9 mouse cellular contexts compared by ENCODE assay signal in the genomic region with DNA sequence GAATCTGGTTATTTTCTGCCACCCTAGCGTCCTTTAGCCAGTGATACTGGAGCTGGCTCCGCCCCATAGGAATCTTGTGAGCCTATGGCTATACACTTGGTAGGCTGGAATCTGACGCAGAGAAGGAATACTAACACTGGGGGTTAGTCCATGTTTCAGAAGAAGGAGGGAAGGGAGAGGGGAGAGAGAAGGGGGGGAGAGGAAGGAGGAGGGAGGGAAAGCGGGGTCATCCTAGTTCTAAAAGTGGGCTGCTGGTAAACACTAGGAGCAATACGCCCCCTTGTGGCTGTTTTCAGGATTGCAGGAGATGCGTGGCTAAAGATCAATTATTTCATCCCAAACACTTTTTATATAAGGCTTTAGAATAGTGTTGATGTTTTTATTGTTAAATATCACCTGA. TPM values are rescaled to one million over a fixed set of nuclear protein-coding genes. Genes with fewer than 3 reads are reported as not detected.
A peak's percentile ranks its signal among the peaks of the same experiment; 100 is the strongest.
DNase-seq lines count a peak whose midpoint lies in the region; ATAC-seq and TF ChIP-seq lines count a peak whose summit lies in the region.
"Had no signal": no experiment of that assay in that cellular context is flagged by ENCODE, and none has a peak within 500 bp of the region (broad histone marks: within the 10 kb centered on the region; RNA-seq: fewer than 3 reads in every experiment).

No protein-coding gene starts in this region.

- peak; percentile 70 for ATAC-seq in frontal cortex, adult (ENCODE audit: low TSS enrichment)
- ATAC-seq in kidney, embryonic 15.5 days (replicated peaks; ENCODE audit: low FRiP score): no peak
- peak; percentile 58; the same call in 1 of the 2 replicates for ATAC-seq in neural tube, embryonic 14.5 days (ENCODE audit: low read depth)

- DNase-seq in urinary bladder, postnatal 25 days (ENCODE audit: low spot score): peak; percentile 51
- no peak for DNase-seq in urinary bladder, postnatal 10 days (ENCODE audit: low spot score)
- peak; percentile 10 for DNase-seq in cerebellum, adult 9-11 months
- DNase-seq in liver, adult 2 months (ENCODE audit: extremely low read depth, low read depth, low spot score): peak; percentile 33
- no peak for DNase-seq in ovary, postnatal 10 days (ENCODE audit: low spot score)

- WGBS in kidney, embryonic 15.5 days: 17% methylated on average over 6 of the region's 6 CpGs
- 20% methylated on average over 6 of the region's 6 CpGs for WGBS in liver, adult 2 months
- 20% methylated on average over 6 of the region's 6 CpGs for WGBS in neural tube, embryonic 14.5 days

- no peaks in the 10 kb centered on the region for H3K9me3 ChIP-seq in kidney, embryonic 15.5 days (replicated peaks)
- no peaks in the 10 kb centered on the region for H3K9me3 ChIP-seq in neural tube, embryonic 14.5 days (ENCODE audit: control insufficient read depth, low read length)
- H3K9me3 ChIP-seq: stomach, embryonic 15.5 days had no signal

- peaks cover 5% of the 10 kb centered on the region; the same call in 1 of the 2 replicates for H3K4me1 ChIP-seq in kidney, embryonic 15.5 days
- H3K4me1 ChIP-seq in liver, adult 2 months (ENCODE audit: control insufficient read depth, insufficient read depth, low read length): peaks cover 2% of the 10 kb centered on the region; the same call in 1 of the 2 replicates
- no peaks in the 10 kb centered on the region for H3K4me1 ChIP-seq in neural tube, embryonic 14.5 days (ENCODE audit: control insufficient read depth, insufficient read depth, low read length)
- H3K4me1 ChIP-seq: stomach, embryonic 15.5 days had no signal

- H3K27me3 ChIP-seq in kidney, embryonic 15.5 days: no peaks in the 10 kb centered on the region
- H3K27me3 ChIP-seq in liver, adult 2 months (ENCODE audit: control insufficient read depth, insufficient read depth, low read length): no peaks in the 10 kb centered on the region
- no peaks in the 10 kb centered on the region for H3K27me3 ChIP-seq in neural tube, embryonic 14.5 days (ENCODE audit: control insufficient read depth, insufficient read depth, low read length)
- H3K27me3 ChIP-seq: stomach, embryonic 15.5 days had no signal

- peak; percentile 58 for TF ChIP-seq CTCF in liver, adult 2 months (IDR thresholded peaks at IDR 0.05; ENCODE audit: low read depth, low read length)

- peak overlapping the region; percentile 36 for H3K4me2 ChIP-seq in kidney, embryonic 15.5 days
- no peak overlapping the region for H3K4me2 ChIP-seq in neural tube, embryonic 14.5 days (ENCODE audit: low read depth, low read length)
- H3K4me2 ChIP-seq: stomach, embryonic 15.5 days had no signal

- no peak overlapping the region for H3K9ac ChIP-seq in kidney, embryonic 15.5 days
- no peak overlapping the region for H3K9ac ChIP-seq in liver, adult 2 months (ENCODE audit: low read depth, low read length)
- H3K9ac ChIP-seq in neural tube, embryonic 14.5 days (replicated peaks; ENCODE audit: low read depth, low read length): no peak overlapping the region
- H3K9ac ChIP-seq: stomach, embryonic 15.5 days had no signal

- H3K79me2 ChIP-seq in liver, adult 2 months (ENCODE audit: control insufficient read depth, insufficient read depth, low read length): no peaks in the 10 kb centered on the region

- H3K4me3 ChIP-seq in kidney, embryonic 15.5 days (replicated peaks): no peak overlapping the region
- no peak overlapping the region for H3K4me3 ChIP-seq in liver, adult 2 months (ENCODE audit: insufficient read depth, low read depth, low read length)
- H3K4me3 ChIP-seq in neural tube, embryonic 14.5 days (ENCODE audit: low read depth, low read length): no peak overlapping the region
- H3K4me3 ChIP-seq: stomach, embryonic 15.5 days had no signal

- TF ChIP-seq POLR2A in liver, adult 2 months (IDR thresholded peaks at IDR 0.05; ENCODE audit: extremely low read depth, insufficient read depth, low read length): no peak

- H3K27ac ChIP-seq in kidney, embryonic 15.5 days: no peak overlapping the region
- no peak overlapping the region for H3K27ac ChIP-seq in liver, adult 2 months (replicated peaks; ENCODE audit: insufficient read depth, low read depth, low read length)
- no peak overlapping the region for H3K27ac ChIP-seq in neural tube, embryonic 14.5 days (ENCODE audit: low read depth, low read length)
- H3K27ac ChIP-seq: stomach, embryonic 15.5 days had no signal

- H3K36me3 ChIP-seq in kidney, embryonic 15.5 days: no peaks in the 10 kb centered on the region
- H3K36me3 ChIP-seq in liver, adult 2 months (ENCODE audit: control insufficient read depth, insufficient read depth, low read length): no peaks in the 10 kb centered on the region
- H3K36me3 ChIP-seq in neural tube, embryonic 14.5 days (ENCODE audit: control insufficient read depth, insufficient read depth, low read length): no peaks in the 10 kb centered on the region
- H3K36me3 ChIP-seq: stomach, embryonic 15.5 days had no signal

RNA-seq across cellular contexts. Expression of a gene that starts 27.2 kb away (rescaled TPM):
- 370 and 419 TPM in 2 replicates for polyA plus RNA-seq in kidney, embryonic 15.5 days (2015; fragmentation: Nextera tagmentation; extraction: Ambion mirVana)
- total RNA-seq in liver, adult 2 months (2014; rRNA removed): 32.4 and 38.0 TPM in 2 replicates
- polyA plus RNA-seq in liver, adult 2 months (2012; rRNA removed): 22.7 and 25.8 TPM in 2 replicates
- polyA plus RNA-seq in neural tube, embryonic 14.5 days (2014; fragmentation: Nextera tagmentation; extraction: Ambion mirVana): 24.5 and 34.5 TPM in 2 replicates

RNA-seq across cellular contexts. Expression of a gene that starts 33.6 kb away (rescaled TPM):
- 26.6 and 31.9 TPM in 2 replicates for polyA plus RNA-seq in kidney, embryonic 15.5 days (2015; fragmentation: Nextera tagmentation; extraction: Ambion mirVana)
- total RNA-seq in liver, adult 2 months (2014; rRNA removed): 9.0 and 10.1 TPM in 2 replicates
- 13.6 and 13.8 TPM in 2 replicates for polyA plus RNA-seq in liver, adult 2 months (2012; rRNA removed)
- 29.6 and 33.9 TPM in 2 replicates for polyA plus RNA-seq in neural tube, embryonic 14.5 days (2014; fragmentation: Nextera tagmentation; extraction: Ambion mirVana)

RNA-seq across cellular contexts. Expression of a gene that starts 48.6 kb away (rescaled TPM):
- 0.18 TPM in 2 replicates for polyA plus RNA-seq in kidney, embryonic 15.5 days (2015; fragmentation: Nextera tagmentation; extraction: Ambion mirVana)
- total RNA-seq in liver, adult 2 months (2014; rRNA removed): 0.09 and 0.13 TPM in 2 replicates
- not detected in 2 replicates for polyA plus RNA-seq in liver, adult 2 months (2012; rRNA removed)
- 5.4 and 6.6 TPM in 2 replicates for polyA plus RNA-seq in neural tube, embryonic 14.5 days (2014; fragmentation: Nextera tagmentation; extraction: Ambion mirVana)

Comparison
In these comparisons a context has a peak if more than half of its experiments do, and no peak if none do; other contexts are left out.
1. DNase-seq: peak in urinary bladder, postnatal 25 days (single experiment), cerebellum, adult 9-11 months (single experiment) and liver, adult 2 months (single experiment); none in urinary bladder, postnatal 10 days (single experiment) and ovary, postnatal 10 days (single experiment).
2. RNA of a gene that starts 27.2 kb away (polyA plus RNA-seq): 370 to 419 TPM in kidney, embryonic 15.5 days; 24.5 to 34.5 TPM in neural tube, embryonic 14.5 days and 22.7 to 25.8 TPM in liver, adult 2 months; every median in the first group is over 10 times any median in the second.